Mouse (Mus musculus): Measurements from ENCODE around the gene Rad54l. TPM values are rescaled to one million over a fixed set of nuclear protein-coding genes. Genes with fewer than 3 reads are reported as not detected.
A peak's percentile ranks its signal among the peaks of the same experiment; 100 is the strongest.

Rad54l gene
- polyA plus RNA-seq, 1 experiment, result 2.6 TPM

GRCm38 (mm10) chr4:116105278-116105677 lies 18.2 kb downstream of the Rad54l start:
- DNase-seq, result no peak
- 92% methylated on average over 5 of the region's 5 CpGs for WGBS
- Histone ChIP-seq H3K27me3 (ENCODE audit: control insufficient read depth, insufficient read depth, low read length) (no peaks in the 10 kb centered on the region), H3K27ac (ENCODE audit: insufficient read depth, low read length) (no peak overlapping the region), H3K4me3 (replicated peaks; ENCODE audit: insufficient read depth, low read depth, low read length) (no peak overlapping the region), H3K4me1 (ENCODE audit: control insufficient read depth, insufficient read depth, low read length) (no peaks in the 10 kb centered on the region)
- TF ChIP-seq CTCF (IDR thresholded peaks at IDR 0.05; ENCODE audit: borderline replicate concordance, insufficient read depth, low read depth, low read length) (no peak), POLR2A (IDR thresholded peaks at IDR 0.05; ENCODE audit: borderline replicate concordance, insufficient read depth, low read length) (no peak)

- DNase-seq, result no peak
- TF ChIP-seq CTCF (IDR thresholded peaks at IDR 0.05; ENCODE audit: borderline replicate concordance, insufficient read depth, low read depth, low read length), result no peak
- TF ChIP-seq POLR2A (IDR thresholded peaks at IDR 0.05; ENCODE audit: borderline replicate concordance, insufficient read depth, low read length), result no peak
- Histone ChIP-seq H3K4me1 (ENCODE audit: control insufficient read depth, insufficient read depth, low read length) (no peaks in the 10 kb centered on the region), H3K4me3 (replicated peaks; ENCODE audit: insufficient read depth, low read depth, low read length) (no peak overlapping the region), H3K27ac (ENCODE audit: insufficient read depth, low read length) (no peak overlapping the region), H3K27me3 (ENCODE audit: control insufficient read depth, insufficient read depth, low read length) (no peaks in the 10 kb centered on the region)
- WGBS, result 80% methylated on average over 7 of the region's 7 CpGs
Measured at GRCm38 (mm10) chr4:116100959-116101358, 22.5 kb downstream of the Rad54l start.

- WGBS, result 88% methylated on average over 8 of the region's 8 CpGs
- H3K27ac ChIP-seq (ENCODE audit: insufficient read depth, low read length), result no peak overlapping the region
- no peak overlapping the region for H3K4me3 ChIP-seq (replicated peaks; ENCODE audit: insufficient read depth, low read depth, low read length)
- no peaks in the 10 kb centered on the region for H3K27me3 ChIP-seq (ENCODE audit: control insufficient read depth, insufficient read depth, low read length)
- no peaks in the 10 kb centered on the region for H3K4me1 ChIP-seq (ENCODE audit: control insufficient read depth, insufficient read depth, low read length)
- DNase-seq, result no peak
- no peak for TF ChIP-seq POLR2A (IDR thresholded peaks at IDR 0.05; ENCODE audit: borderline replicate concordance, insufficient read depth, low read length)
- no peak for TF ChIP-seq CTCF (IDR thresholded peaks at IDR 0.05; ENCODE audit: borderline replicate concordance, insufficient read depth, low read depth, low read length)
Measured at GRCm38 (mm10) chr4:116097211-116097610, 26.3 kb downstream of the Rad54l start.

- no peak overlapping the region for H3K27ac ChIP-seq (ENCODE audit: insufficient read depth, low read length)
- no peak for TF ChIP-seq POLR2A (IDR thresholded peaks at IDR 0.05; ENCODE audit: borderline replicate concordance, insufficient read depth, low read length)
- TF ChIP-seq CTCF (IDR thresholded peaks at IDR 0.05; ENCODE audit: borderline replicate concordance, insufficient read depth, low read depth, low read length), result no peak
- 58% methylated on average over 10 of the region's 10 CpGs for WGBS
- DNase-seq, result no peak
- no peaks in the 10 kb centered on the region for H3K4me1 ChIP-seq (ENCODE audit: control insufficient read depth, insufficient read depth, low read length)
- H3K27me3 ChIP-seq (ENCODE audit: control insufficient read depth, insufficient read depth, low read length), result no peaks in the 10 kb centered on the region
- no peak overlapping the region for H3K4me3 ChIP-seq (replicated peaks; ENCODE audit: insufficient read depth, low read depth, low read length)
Measured at GRCm38 (mm10) chr4:116096291-116096690, 27.2 kb downstream of the Rad54l start.

- TF ChIP-seq CTCF (IDR thresholded peaks at IDR 0.05; ENCODE audit: borderline replicate concordance, insufficient read depth, low read depth, low read length) (no peak), POLR2A (IDR thresholded peaks at IDR 0.05; ENCODE audit: borderline replicate concordance, insufficient read depth, low read length) (no peak)
- WGBS, result 37% methylated on average over 23 of the region's 23 CpGs
- DNase-seq, result peak in 1 of 2 experiments; percentile 23
- H3K4me3 ChIP-seq (replicated peaks; ENCODE audit: insufficient read depth, low read depth, low read length), result no peak overlapping the region
- H3K27me3 ChIP-seq (ENCODE audit: control insufficient read depth, insufficient read depth, low read length), result no peaks in the 10 kb centered on the region
- H3K27ac ChIP-seq (ENCODE audit: insufficient read depth, low read length), result no peak overlapping the region
- H3K4me1 ChIP-seq (ENCODE audit: control insufficient read depth, insufficient read depth, low read length), result no peaks in the 10 kb centered on the region
Measured at GRCm38 (mm10) chr4:116088510-116089249, 34.8 kb downstream of the Rad54l start.

DNA sequence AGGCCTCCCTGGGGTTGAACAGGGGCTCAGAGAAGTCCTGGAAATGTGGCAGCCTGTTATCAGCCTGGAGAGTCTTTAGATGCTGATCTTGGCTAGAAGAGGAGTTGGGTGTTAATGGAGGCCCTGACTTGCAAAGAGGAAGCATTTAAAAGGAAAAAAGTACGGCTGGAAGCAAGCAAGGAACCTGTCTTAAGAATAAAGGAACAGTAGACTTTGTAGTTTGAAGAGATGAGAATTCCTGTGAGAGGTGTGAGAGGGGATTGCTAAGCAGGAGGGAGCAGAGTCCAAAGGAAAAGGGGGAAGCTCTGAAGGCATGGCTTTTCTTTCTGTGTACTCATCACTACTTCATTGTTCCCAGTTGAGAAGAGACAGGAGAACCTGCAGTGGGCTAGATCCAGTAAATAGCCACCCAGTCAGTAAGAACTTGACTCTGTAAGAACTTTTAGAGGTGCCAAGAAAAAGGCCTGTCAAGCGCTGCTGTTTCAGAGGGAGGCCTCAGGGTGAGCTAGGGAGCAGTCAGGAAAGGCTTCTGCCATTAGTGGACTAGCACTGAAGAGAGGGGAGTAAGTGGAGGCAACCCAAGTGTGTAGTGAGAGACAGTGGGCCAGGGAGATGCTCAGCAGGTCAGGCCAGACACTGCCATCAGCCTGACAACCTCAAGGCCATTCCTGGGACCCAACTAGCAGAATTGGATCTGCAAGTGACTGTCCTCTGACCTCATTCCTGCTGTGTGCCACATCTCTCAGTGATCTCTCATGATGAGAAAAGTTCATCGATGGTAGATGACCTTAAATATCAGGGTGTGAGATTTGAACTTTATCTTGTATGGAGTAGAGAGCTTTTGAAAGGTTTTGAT lies 46.0 kb downstream of the Rad54l start:
- TF ChIP-seq CTCF (IDR thresholded peaks at IDR 0.05; ENCODE audit: borderline replicate concordance, insufficient read depth, low read depth, low read length) (no peak), POLR2A (IDR thresholded peaks at IDR 0.05; ENCODE audit: borderline replicate concordance, insufficient read depth, low read length) (no peak)
- WGBS, result 39% methylated on average over 3 of the region's 3 CpGs
- Histone ChIP-seq H3K27me3 (ENCODE audit: control insufficient read depth, insufficient read depth, low read length) (no peaks in the 10 kb centered on the region), H3K27ac (ENCODE audit: insufficient read depth, low read length) (peak overlapping the region; percentile 93), H3K4me1 (ENCODE audit: control insufficient read depth, insufficient read depth, low read length) (peaks cover 6% of the 10 kb centered on the region; the same call in 1 of the 2 replicates), H3K4me3 (replicated peaks; ENCODE audit: insufficient read depth, low read depth, low read length) (peak overlapping the region; percentile 93)
- peak; percentile 22 for DNase-seq

DNA sequence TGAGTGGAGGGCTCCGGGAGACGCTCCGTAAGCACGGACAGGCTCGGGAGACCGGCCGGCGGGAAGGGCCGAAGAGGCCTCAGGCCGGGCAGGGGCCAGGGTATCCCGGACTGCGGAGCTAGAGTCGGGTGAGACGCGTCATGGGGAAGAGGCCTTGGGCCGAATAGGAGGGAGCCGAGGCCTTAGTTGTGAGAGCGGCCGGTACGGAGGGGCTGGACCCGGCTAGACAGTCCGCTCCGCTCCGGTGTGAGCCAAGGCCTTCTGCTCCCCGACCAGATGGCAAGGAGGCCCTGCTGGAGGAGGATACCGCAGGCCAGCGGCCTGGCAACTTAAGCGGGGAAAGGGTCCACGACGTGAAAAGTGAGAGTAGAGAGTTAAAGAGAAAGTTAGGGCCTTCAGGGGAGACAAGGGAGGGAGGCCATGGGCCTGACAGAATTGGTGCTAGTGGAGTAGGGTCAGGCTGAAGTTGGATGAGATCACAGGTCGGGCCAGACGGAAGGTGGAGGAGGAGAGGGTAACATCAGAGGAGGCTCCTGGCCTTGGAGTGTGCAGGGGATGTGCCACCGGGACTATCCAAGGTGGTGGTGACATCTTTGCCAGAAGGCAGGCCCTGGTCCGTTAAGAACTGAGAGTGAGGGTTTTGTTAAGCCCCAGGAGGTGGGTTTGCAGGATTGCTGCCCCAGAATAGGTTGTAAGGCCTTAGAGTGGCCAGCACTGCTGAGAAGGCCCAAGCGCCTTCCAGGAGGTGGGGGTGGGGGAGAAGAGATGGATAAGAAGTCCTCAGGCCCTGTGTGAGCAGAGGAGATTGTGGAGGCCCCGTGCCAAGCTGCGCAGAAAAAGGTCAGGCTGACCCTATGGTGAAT lies 46.9 kb downstream of the Rad54l start:
- DNase-seq, result peak; percentile 53 to 70
- TF ChIP-seq CTCF (IDR thresholded peaks at IDR 0.05; ENCODE audit: borderline replicate concordance, insufficient read depth, low read depth, low read length) (no peak), POLR2A (IDR thresholded peaks at IDR 0.05; ENCODE audit: borderline replicate concordance, insufficient read depth, low read length) (no peak)
- Histone ChIP-seq H3K4me3 (replicated peaks; ENCODE audit: insufficient read depth, low read depth, low read length) (peak overlapping the region; percentile 93), H3K27ac (ENCODE audit: insufficient read depth, low read length) (peak overlapping the region; percentile 93), H3K27me3 (ENCODE audit: control insufficient read depth, insufficient read depth, low read length) (no peaks in the 10 kb centered on the region), H3K4me1 (ENCODE audit: control insufficient read depth, insufficient read depth, low read length) (peaks cover 9% of the 10 kb centered on the region; the same call in 1 of the 2 replicates)
- under 1% methylated on average over 37 of the region's 37 CpGs for WGBS

All from cerebellum, adult 2 months (tissue).